Mouse (Mus musculus) olfactory bulb, adult 2 months (tissue): Measurements from ENCODE around the gene Spp2. TPM values are rescaled to one million over a fixed set of nuclear protein-coding genes. Genes with fewer than 3 reads are reported as not detected.

Experiments
- H3K27ac ChIP-seq: fragments of 200-500 bp; 2 replicates; pipeline ENCODE4 v1.5.1; 2012; ENCODE audit warnings: low read depth, low read length; ENCODE audit not compliant: insufficient read depth
- H3K4me1 ChIP-seq: fragments of 200-500 bp; 2 replicates; pipeline ENCODE4 v1.6.1; 2012; ENCODE audit warnings: low read length; ENCODE audit not compliant: control insufficient read depth, insufficient read depth
- H3K4me3 ChIP-seq: fragments of 200-500 bp; 2 replicates; pipeline ENCODE4 v1.5.1; 2012; ENCODE audit warnings: mild to moderate bottlenecking, low read depth, low read length, moderate library complexity; ENCODE audit not compliant: insufficient read depth
- CTCF ChIP-seq: fragments of 200-500 bp; IDR thresholded peaks from 2 replicates; pipeline ENCODE4 v1.5.1; 2012; ENCODE audit warnings: low read depth, mild to moderate bottlenecking, low read length, moderate library complexity; ENCODE audit not compliant: insufficient read depth
- POLR2A ChIP-seq: fragments of 200-500 bp; IDR thresholded peaks from 2 replicates; pipeline ENCODE4 v1.6.1; 2012; ENCODE audit warnings: mild to moderate bottlenecking, low read depth, low read length, moderate library complexity; ENCODE audit not compliant: insufficient read depth
- WGBS: fragments of 180-500 bp; shearing (Covaris S2); methylation state at CpG from one replicate; pipeline ENCODE4 v1.1.7; 2018; 5-methylcytosine and 5-hydroxymethylcytosine counted together
- polyA plus RNA-seq: library from polyadenylated mRNA; stranded (reverse); fragments of >200 nt; gene quantifications from 2 replicates; pipeline ENCODE4 v1.2.4, GENCODE M21; 2012; ENCODE audit warnings: low replicate concordance; ENCODE audit not compliant: missing spikeins, insufficient read depth, insufficient read length

The Spp2 gene
- polyA plus RNA-seq, 1 experiment, result not detected

DNA sequence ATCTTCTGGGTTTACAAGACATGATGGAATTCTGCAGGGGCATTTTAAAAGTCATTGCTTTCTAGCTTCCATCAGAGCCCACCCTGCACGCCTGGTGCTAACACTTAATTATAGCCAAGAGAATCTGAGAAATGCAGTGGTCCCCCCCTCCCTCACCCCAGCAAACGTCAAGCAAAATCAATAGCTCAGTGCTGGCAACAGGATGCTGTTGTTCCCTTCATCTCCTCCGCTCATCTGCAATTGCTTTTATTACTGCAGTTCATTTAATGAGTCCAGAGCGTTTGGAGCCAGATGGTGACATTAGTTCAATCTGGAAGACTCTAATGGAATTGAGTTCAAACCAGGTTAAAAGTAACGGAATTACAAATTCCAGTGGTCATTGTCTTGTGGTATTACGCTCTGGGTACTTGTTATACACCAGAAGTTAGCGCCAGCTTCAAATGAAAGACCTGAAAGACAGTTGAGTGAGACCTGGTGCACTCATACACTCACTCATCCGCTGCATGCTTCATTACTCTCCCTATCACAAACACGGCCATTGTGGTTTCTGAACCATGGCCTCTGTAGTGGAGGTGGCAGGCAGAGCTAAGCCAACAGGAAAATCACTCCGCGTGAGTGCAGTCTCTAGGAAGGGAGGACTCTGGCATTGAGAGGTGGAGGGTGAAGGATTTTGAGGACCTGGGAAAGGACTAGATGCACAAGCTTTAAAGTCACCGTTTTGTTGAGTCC, 519 bp upstream of the Spp2 start:
- WGBS, result 64% methylated on average over 12 of the region's 12 CpGs
- H3K27ac ChIP-seq, result no peak overlapping the region
- H3K4me3 ChIP-seq, result no peak overlapping the region
- H3K4me1 ChIP-seq, result no peaks in the 10 kb centered on the region
- no peak for TF ChIP-seq POLR2A
- TF ChIP-seq CTCF, result no peak

DNA sequence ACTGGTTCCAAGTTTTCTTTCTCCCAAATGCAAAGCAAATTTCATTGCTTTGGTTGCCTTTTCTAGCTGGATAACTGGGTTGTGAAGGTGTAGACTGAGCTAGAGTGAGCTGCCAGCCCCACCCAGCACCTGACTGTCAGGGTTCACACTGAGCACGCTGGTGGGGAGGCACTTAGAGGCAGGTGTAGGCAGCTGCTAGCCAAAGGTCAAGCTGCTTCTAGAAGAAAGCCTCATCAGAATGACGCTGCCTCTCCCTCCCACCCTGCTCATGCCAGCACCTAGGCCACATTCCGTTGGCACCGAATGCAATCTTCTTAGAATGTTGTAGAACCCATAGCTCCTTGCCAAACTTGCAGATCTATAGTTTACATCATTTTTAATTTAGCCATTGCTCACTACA, 1.6 kb downstream of the Spp2 start:
- TF ChIP-seq POLR2A (no peak), CTCF (no peak)
- peaks cover 2% of the 10 kb centered on the region for H3K4me1 ChIP-seq
- no peak overlapping the region for H3K27ac ChIP-seq
- no peak overlapping the region for H3K4me3 ChIP-seq
- 88% methylated on average over 4 of the region's 4 CpGs for WGBS

DNA sequence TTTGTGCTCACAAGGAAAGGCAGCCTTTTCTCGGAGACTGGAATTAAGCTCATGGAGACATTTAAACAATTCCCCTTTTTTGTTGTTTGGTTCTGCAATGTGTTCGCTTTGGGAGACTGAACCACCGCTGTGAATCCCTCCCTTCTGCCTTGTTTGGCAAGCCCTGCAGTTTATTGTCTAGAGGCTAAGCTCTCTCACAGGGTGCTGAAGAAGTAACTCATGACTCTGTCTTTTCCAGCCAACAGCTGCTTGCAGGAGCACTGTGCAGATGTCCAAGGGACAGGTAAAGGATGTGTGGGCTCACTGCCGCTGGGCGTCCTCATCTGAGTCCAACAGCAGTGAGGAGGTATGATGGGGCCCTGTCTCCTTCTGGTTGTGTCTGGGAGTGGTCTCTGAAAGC, 5.3 kb downstream of the Spp2 start:
- 29% methylated on average over 5 of the region's 5 CpGs for WGBS
- H3K27ac ChIP-seq, result no peak overlapping the region
- H3K4me1 ChIP-seq, result peaks cover 2% of the 10 kb centered on the region
- TF ChIP-seq POLR2A, result no peak
- TF ChIP-seq CTCF, result no peak
- no peak overlapping the region for H3K4me3 ChIP-seq

DNA sequence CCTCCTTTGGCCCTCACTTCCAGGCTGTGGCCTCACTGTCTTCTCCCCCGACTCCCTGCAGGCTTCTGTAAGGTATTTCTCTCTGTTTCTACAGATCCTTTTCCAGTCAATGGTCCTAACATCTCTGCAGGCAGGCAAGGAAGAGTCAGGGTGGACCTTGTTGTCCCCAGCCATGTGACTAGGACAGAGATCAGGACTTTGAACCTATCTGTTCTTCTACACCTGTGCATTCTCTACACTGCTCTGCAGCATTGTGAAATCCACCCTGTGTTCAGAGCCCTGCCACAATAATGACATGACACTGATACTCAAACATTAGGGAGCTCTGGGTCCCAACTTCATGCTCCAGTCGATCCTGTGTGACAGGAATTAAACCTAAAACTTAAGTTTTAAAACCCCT, 12.2 kb downstream of the Spp2 start:
- Histone ChIP-seq H3K4me3 (no peak overlapping the region), H3K27ac (no peak overlapping the region), H3K4me1 (no peaks in the 10 kb centered on the region)
- no peak for TF ChIP-seq POLR2A
- no peak for TF ChIP-seq CTCF
- WGBS, result 88% methylated on average over 2 of the region's 2 CpGs

DNA sequence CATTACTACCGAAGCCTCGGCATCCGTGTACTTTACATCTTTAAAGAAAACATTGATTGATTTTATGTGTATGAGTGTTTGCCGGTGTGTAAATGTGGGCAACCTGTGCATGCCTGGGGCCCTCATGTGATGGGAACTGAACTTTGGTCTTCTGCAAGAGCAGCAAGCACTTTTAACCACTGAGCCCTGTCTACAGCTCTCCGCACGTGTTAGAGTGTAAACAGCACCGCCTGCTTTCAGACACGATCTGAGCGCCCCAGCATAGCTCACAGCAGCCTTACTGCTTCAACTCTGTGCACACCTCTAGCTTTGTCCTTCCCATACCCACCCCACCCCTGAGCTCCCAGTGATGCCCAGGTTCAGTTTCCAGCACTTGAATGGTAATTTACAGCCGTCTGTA, 15.3 kb downstream of the Spp2 start:
- TF ChIP-seq CTCF (no peak), POLR2A (no peak)
- no peak overlapping the region for H3K4me3 ChIP-seq
- 87% methylated on average over 10 of the region's 10 CpGs for WGBS
- no peaks in the 10 kb centered on the region for H3K4me1 ChIP-seq
- H3K27ac ChIP-seq, result no peak overlapping the region

DNA sequence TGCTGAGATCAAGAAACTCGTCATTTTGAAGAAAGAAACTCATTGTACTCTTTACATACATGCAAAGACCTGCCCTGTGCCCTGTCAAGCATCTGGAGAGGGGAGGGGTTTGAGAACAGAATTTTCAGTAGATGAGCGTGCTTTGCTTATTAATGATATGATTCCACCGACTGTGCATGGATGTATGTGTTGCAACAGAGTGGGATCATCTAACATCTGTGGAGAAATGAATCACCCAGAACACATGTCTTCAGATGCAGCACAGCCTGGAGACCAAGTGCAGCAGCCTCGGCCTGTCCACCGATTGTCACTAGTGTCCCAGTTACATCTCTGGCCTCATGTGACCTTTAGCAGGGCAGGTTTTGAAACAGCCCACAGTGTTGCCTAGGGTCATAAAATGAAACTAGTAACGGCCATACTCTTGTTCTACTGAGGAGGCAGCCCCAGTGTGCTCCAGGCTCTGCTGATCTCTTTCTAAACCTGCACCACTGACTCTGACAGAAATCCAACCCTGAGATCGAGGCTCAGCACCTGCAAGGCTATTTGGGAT, 16.2 kb downstream of the Spp2 start:
- TF ChIP-seq CTCF (no peak), POLR2A (no peak)
- H3K27ac ChIP-seq, result no peak overlapping the region

DNA sequence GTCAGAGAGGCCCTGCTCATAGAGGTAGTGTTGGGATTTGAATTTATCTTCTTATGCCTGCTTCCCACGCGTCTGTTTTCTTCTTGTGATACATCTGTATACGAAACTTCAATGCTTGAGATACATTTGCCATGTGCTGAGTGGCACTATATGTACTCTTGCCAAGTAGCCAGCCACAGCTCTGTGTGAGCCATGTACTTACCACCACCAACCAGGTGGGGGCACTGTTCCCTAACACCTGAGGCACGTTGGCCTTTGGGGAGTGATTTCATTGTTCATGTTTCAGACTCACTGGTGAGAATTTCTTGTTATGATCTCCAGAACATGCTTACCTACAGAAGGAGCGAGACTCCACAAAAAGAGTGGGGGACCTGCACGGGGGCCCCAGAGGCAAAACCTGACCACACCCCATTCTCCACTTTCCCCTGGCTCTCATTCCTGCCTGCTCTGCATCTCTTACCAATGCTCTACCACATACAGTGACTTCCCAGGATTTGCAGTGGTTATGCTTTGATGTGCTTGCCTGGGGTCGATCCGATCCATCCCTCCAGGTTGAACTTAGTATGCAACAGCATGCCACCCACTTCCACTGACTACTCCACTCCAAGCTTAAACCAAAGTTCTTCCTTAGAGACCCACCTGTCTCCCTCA, 18.0 kb downstream of the Spp2 start:
- TF ChIP-seq CTCF, result peak; percentile 46; the same call in 1 of the 2 replicates
- no peak for TF ChIP-seq POLR2A

More for the DNA sequence above, 16.2 kb downstream of the Spp2 start:
- 67% methylated on average over 7 of the region's 7 CpGs for WGBS
- Histone ChIP-seq H3K4me1 (no peaks in the 10 kb centered on the region), H3K4me3 (no peak overlapping the region)

DNA sequence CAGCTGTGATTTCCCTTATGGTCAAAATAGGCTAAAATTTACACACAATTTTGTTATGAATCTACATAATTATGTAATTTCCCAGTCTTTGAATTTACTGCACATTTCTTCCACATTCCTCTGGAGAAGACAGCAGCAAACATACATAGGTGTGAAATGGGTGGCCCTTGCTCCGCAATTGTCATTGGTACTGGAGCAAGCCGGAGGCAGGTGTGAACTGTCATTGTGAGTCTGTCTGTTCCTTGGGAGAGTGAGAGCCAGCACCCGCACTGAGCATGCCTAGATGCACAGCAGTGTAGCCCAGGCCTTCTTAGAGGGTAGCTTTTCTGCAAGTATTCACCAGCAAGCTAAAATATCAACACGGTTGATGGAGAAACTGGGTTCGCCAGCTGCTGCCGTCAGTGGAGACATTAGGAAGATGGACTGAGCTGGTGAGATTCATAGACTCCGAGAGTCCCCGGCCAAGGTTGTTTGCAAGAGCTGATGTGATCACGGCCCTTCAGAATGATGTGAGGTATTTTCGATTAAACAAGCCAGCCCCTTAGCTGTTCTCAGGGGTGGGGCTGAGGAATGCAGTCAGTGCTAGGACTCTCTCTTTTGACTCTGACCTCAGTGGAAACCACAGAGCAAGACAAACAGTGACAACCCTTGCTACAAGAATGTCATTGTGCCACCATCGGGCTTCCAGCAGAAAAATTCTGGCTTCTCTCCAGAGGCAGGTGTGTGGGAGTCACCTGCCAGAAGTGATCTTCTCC, 21.4 kb downstream of the Spp2 start:
- no peak overlapping the region for H3K4me3 ChIP-seq
- no peaks in the 10 kb centered on the region for H3K4me1 ChIP-seq
- TF ChIP-seq POLR2A (no peak), CTCF (no peak)
- 89% methylated on average over 11 of the region's 11 CpGs for whole genome bisulfite sequencing
- no peak overlapping the region for H3K27ac ChIP-seq

More for the DNA sequence above, 18.0 kb downstream of the Spp2 start:
- H3K4me3 ChIP-seq, result no peak overlapping the region
- H3K4me1 ChIP-seq, result no peaks in the 10 kb centered on the region
- no peak overlapping the region for H3K27ac ChIP-seq
- WGBS, result 27% methylated on average over 8 of the region's 8 CpGs
